Mouse (Mus musculus) heart, adult 2 months (tissue): ENCODE results near the gene Fgd3. TPM values are rescaled to one million over a fixed set of nuclear protein-coding genes. Genes with fewer than 3 reads are reported as not detected.

Source experiments
- DNase-seq, 2 experiments: peaks; one replicate each; pipeline ENCODE4 v3.0.0; 2021
- H3K27ac ChIP-seq: fragments of 200-600 bp; 2 replicates; pipeline ENCODE4 v1.8.1; 2022
- H3K27me3 ChIP-seq: fragments of 200-500 bp; 2 replicates; pipeline ENCODE4 v1.6.1; 2012; ENCODE audit warnings: mild to moderate bottlenecking, low read length, inconsistent platforms, mixed read lengths; ENCODE audit not compliant: control insufficient read depth, insufficient read depth
- H3K36me3 ChIP-seq: fragments of 200-500 bp; 2 replicates; pipeline ENCODE4 v1.6.1; 2012; ENCODE audit warnings: low read length, inconsistent platforms; ENCODE audit not compliant: control insufficient read depth, insufficient read depth
- H3K4me1 ChIP-seq: fragments of 200-500 bp; 2 replicates; pipeline ENCODE4 v1.6.1; 2011; ENCODE audit warnings: low read length; ENCODE audit not compliant: control insufficient read depth, insufficient read depth
- H3K4me3 ChIP-seq: fragments of 200-600 bp; 2 replicates; pipeline ENCODE4 v1.8.1; 2022
- H3K79me2 ChIP-seq: fragments of 200-500 bp; replicated peaks from 2 replicates; pipeline ENCODE4 v1.6.1; 2012; ENCODE audit warnings: mild to moderate bottlenecking, inconsistent platforms, low read length, moderate library complexity, mixed read lengths; ENCODE audit not compliant: control insufficient read depth, insufficient read depth
- H3K9ac ChIP-seq: fragments of 200-500 bp; 2 replicates; pipeline ENCODE4 v1.6.1; 2012; ENCODE audit warnings: low read depth, mild to moderate bottlenecking, control low read depth, inconsistent platforms, low read length, mixed read lengths
- CTCF ChIP-seq: fragments of 200-600 bp; IDR thresholded peaks from 2 replicates; pipeline ENCODE4 v1.8.1; 2022; ENCODE audit warnings: antibody characterized with exemption, mild to moderate bottlenecking, moderate library complexity
- EP300 ChIP-seq: fragments of 200-500 bp; IDR thresholded peaks from 2 replicates; pipeline ENCODE4 v1.6.1; 2011; ENCODE audit warnings: low read depth, low read length, control low read depth; ENCODE audit not compliant: insufficient read depth
- POLR2A ChIP-seq: fragments of 200-500 bp; IDR thresholded peaks from 2 replicates; pipeline ENCODE4 v1.6.1; 2011; ENCODE audit warnings: mild to moderate bottlenecking, low read depth, low read length, control low read depth; ENCODE audit not compliant: insufficient read depth
- WGBS: fragments of 180-500 bp; shearing (Covaris S2); methylation state at CpG from one replicate; pipeline ENCODE4 v1.1.7; 2018; 5-methylcytosine and 5-hydroxymethylcytosine counted together
- intact Hi-C: fragments of 180-260 bp; cut with DNase I; formaldehyde crosslinking; loops from one replicate; pipeline ENCODE4 v1.15.1; 2025
- polyA plus RNA-seq: library from polyadenylated mRNA; depleted of rRNA; stranded (reverse); fragments of >200 nt; gene quantifications from 2 replicates; pipeline ENCODE4 v1.2.3, GENCODE M21; 2012
- total RNA-seq, 2 experiments: library from RNA; stranded (reverse); gene quantifications; 2 replicates each; pipeline ENCODE4 v1.2.3; 2021

The Fgd3 gene
- total and polyA plus RNA-seq, 3 experiments: 0.96 to 1.0 (median 0.96) TPM

DNA sequence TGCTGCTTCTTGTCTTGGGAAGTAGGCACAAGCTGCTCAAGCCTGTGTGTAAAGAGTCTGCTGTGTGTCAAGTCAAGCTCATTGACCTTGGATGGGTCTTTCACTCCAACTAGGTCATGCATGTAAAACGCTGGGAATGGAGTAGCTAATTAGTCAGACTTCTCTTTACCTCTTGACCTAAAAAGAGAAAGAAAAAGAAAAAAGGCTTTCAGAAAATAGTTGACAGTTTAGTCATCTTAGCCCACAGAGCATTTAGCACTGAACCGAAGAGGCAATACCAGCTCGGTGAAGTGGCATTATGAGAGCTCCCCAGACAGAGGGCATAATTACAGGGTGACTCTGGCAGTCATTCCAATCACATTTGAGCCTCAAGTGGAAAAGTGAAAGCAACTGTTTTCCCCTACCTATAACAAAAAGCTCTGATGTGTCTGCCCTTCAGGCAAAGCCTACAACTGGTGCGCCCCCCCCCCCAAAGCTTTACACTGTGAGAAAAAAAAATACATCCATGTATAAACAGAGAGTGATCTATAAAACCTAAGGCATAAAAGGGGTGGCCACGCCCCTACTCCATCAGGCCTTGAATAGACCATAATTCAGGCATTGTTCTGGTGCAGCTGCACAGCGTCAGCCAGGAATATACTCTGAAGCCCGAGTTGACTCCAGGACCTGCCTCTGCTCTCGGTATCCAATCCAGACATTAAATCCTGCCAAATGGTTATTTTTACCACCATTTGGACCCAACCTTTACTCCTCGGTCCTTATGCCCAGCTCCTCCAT, 3.5 kb downstream of the Fgd3 start:
- intact Hi-C loops: no loop called here
- H3K4me3 ChIP-seq: no peak overlapping the region

DNA sequence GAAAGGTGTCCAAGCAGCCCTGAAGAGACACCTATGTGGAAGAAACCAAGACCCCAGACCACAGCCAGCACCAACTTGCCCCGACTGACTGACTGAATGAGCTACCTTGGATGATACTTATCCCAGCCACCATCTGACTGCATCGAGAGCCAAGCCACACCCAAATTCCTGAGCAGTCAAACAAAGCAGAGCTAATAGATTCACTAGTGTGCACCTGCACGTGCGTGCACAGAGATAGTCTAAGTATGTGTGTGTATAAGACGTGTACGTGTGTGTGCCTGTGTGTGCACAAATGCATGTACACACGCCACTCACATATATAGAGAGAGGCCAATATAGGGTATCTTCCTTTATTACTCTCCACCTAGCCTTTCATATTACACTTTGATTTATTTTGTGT, 8.5 kb downstream of the Fgd3 start:
- TF ChIP-seq EP300 (no peak), POLR2A (no peak), CTCF (no peak)

More for the DNA sequence above, 3.5 kb downstream of the Fgd3 start:
- DNase-seq: no peak
- Histone ChIP-seq H3K36me3 (no peaks in the 10 kb centered on the region), H3K79me2 (no peaks in the 10 kb centered on the region), H3K4me1 (no peaks in the 10 kb centered on the region), H3K27me3 (no peaks in the 10 kb centered on the region), H3K9ac (no peak overlapping the region), H3K27ac (no peak overlapping the region)
- no peak for TF ChIP-seq EP300
- TF ChIP-seq POLR2A: no peak
- no peak for TF ChIP-seq CTCF
- 59% methylated on average over 9 of the region's 9 CpGs for WGBS

DNA sequence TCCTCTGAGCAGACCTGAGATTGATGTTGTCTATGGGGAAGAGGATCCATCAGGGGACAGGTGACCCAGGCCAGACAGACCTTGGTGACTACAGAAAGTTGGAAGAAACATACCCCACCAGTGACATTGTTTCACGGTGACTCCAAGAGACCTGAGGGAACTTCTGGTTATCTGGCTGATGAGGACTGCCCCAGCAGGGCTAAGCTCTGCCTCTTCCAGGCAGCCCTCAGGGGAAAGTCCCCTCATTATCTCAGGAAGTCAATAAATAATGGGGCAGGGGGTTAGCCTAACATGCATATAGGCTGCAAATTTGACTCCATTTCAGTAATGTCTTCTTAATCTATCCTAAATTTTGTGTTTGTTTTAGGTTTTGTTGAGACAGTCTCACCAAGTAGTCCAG, 10.6 kb downstream of the Fgd3 start:
- Histone ChIP-seq H3K27ac (no peak overlapping the region), H3K27me3 (no peaks in the 10 kb centered on the region), H3K79me2 (no peaks in the 10 kb centered on the region), H3K9ac (no peak overlapping the region), H3K4me3 (no peak overlapping the region), H3K4me1 (peaks cover 3% of the 10 kb centered on the region), H3K36me3 (no peaks in the 10 kb centered on the region)
- DNase-seq: no peak
- intact Hi-C loops: no loop called here
- 81% methylated on average over 1 of the region's 1 CpGs for WGBS
- TF ChIP-seq CTCF (no peak), POLR2A (no peak), EP300 (no peak)

More for the DNA sequence above, 8.5 kb downstream of the Fgd3 start:
- intact Hi-C loops: no loop called here
- Histone ChIP-seq H3K4me1 (peaks cover 1% of the 10 kb centered on the region), H3K9ac (no peak overlapping the region), H3K27ac (no peak overlapping the region), H3K79me2 (no peaks in the 10 kb centered on the region), H3K4me3 (no peak overlapping the region), H3K27me3 (no peaks in the 10 kb centered on the region), H3K36me3 (no peaks in the 10 kb centered on the region)
- 81% methylated on average over 7 of the region's 7 CpGs for WGBS
- DNase-seq: no peak

DNA sequence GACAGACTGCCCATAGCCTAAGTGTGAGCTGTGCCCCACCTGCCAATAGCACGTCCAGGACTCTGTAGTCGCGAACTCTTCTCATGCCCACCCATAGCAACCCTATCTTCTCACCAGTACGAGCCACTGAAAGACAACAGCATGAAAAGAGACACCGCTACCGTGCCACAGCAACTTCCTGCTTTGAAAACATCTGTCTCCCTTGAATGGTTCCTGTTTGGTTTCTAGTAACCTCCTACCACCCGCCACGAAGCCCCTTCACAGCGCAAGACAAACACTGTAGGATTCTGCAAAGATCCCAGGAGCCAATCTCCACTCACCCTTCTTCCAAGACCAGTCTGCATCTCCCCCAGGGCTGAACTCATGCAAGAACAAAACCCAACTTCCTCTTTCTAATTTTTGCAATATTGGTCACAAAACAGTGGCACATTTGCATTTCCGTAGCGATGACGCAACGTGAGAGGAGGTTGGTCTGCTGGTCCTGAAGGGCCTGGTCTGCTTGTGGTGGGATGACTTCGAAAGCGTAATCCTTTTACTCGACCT, 11.2 kb downstream of the Fgd3 start:
- TF ChIP-seq EP300: 0 out of 2 replicates have a peak, but pooled peaks have one; percentile 7
- TF ChIP-seq CTCF: no peak
- H3K9ac ChIP-seq: no peak overlapping the region
- H3K36me3 ChIP-seq: no peaks in the 10 kb centered on the region
- 70% methylated on average over 16 of the region's 16 CpGs for WGBS
- intact Hi-C loops: no loop called here
- no peaks in the 10 kb centered on the region for H3K79me2 ChIP-seq
- no peaks in the 10 kb centered on the region for H3K27me3 ChIP-seq
- no peak overlapping the region; the same call in 1 of the 2 replicates for H3K27ac ChIP-seq
- peak in 1 of 2 experiments; percentile 66 for DNase-seq
- H3K4me1 ChIP-seq: peaks cover 3% of the 10 kb centered on the region
- H3K4me3 ChIP-seq: no peak overlapping the region

DNA sequence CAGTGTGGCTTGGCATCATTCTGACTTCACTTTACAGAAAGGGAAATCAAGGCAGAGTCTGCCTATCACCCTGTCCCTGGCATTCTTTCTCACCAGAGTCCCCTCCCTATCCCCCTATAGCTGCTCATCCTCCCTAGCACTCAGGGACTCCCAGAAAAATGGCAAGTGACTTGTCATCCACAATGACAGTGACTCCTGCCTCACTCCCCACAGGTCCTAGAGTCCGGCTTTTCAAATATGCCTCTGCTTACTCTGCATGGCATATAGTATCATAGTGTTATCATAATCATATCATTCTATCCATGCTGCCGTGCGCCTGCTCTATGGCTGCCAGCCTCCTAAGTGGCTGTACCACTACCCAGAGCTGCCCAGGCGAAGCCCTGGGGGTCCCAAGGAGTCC, 11.9 kb downstream of the Fgd3 start:
- peaks cover 3% of the 10 kb centered on the region for H3K4me1 ChIP-seq
- H3K79me2 ChIP-seq: no peaks in the 10 kb centered on the region
- WGBS: 92% methylated on average over 4 of the region's 4 CpGs
- H3K27me3 ChIP-seq: no peaks in the 10 kb centered on the region
- H3K9ac ChIP-seq: no peak overlapping the region
- H3K27ac ChIP-seq: no peak overlapping the region; the same call in 1 of the 2 replicates
- no peak for TF ChIP-seq EP300
- H3K4me3 ChIP-seq: no peak overlapping the region
- intact Hi-C loops: no loop called here
- DNase-seq: no peak
- H3K36me3 ChIP-seq: no peaks in the 10 kb centered on the region

DNA sequence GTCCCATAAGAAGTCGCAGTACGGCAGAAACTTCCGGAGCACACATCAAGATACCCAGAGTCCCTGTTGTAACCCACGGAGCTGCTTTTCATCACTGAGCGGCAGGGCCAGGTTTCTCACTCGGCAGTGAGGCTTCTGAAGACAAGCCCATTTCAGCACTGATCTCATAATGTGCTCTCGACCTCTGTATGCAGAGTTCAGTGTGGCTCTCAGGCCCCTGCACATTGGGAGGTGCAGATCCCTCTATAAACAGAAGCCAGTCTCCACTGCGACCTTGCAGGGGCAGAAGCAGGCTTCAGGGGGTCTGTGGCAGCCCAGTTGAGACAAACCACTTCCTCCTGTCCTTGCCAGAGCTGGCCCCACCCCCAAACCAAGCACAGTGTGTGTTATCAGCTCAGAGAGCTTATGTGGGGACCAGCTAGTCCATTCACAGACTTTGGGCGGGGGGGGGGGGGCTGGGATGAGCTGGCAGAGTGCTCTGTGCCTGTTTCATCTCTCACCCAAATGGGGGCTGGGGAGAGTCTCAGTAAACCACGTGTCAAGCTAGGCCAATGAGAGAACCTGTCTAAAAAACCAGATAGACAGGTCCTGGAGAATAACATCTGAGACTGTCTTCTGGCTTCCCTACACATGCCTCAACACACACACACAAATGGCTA, 12.7 kb downstream of the Fgd3 start:
- TF ChIP-seq POLR2A (no peak), EP300 (no peak), CTCF (no peak)
- H3K4me3 ChIP-seq: 0 out of 2 replicates have a peak overlapping the region, but pooled peaks have one; percentile 8
- WGBS: 11% methylated on average over 10 of the region's 10 CpGs
- H3K79me2 ChIP-seq: no peaks in the 10 kb centered on the region
- H3K9ac ChIP-seq: no peak overlapping the region
- H3K4me1 ChIP-seq: peaks cover 3% of the 10 kb centered on the region
- H3K27me3 ChIP-seq: no peaks in the 10 kb centered on the region
- intact Hi-C loops: no loop called here
- H3K36me3 ChIP-seq: no peaks in the 10 kb centered on the region
- no peak overlapping the region; the same call in 1 of the 2 replicates for H3K27ac ChIP-seq
- peak; percentile 35 to 69 for DNase-seq
